Mouse (Mus musculus): ENCODE measurements around the gene Iffo1.
"Not testable (repeated sequence)": the region's sequence is repeated elsewhere in the genome, so short reads cannot be mapped to it uniquely, and the experiment has no call there.

The Iffo1 gene

DNA sequence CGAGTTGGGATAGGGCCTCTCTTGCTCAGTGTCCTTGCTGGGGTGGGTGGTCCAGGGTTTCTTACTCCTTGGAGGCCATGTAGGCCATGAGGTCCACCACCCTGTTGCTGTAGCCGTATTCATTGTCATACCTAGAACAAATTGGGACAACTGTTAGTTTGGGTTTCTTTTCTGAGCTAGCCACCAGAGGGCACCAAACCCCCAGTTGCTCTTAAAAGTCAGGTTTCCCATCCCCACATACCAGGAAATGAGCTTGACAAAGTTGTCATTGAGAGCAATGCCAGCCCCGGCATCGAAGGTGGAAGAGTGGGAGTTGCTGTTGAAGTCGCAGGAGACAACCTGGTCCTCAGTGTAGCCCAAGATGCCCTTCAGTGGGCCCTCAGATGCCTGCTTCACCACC, 16.9 kb downstream of the Iffo1 start:
- DNase-seq: peak; percentile 85

DNA sequence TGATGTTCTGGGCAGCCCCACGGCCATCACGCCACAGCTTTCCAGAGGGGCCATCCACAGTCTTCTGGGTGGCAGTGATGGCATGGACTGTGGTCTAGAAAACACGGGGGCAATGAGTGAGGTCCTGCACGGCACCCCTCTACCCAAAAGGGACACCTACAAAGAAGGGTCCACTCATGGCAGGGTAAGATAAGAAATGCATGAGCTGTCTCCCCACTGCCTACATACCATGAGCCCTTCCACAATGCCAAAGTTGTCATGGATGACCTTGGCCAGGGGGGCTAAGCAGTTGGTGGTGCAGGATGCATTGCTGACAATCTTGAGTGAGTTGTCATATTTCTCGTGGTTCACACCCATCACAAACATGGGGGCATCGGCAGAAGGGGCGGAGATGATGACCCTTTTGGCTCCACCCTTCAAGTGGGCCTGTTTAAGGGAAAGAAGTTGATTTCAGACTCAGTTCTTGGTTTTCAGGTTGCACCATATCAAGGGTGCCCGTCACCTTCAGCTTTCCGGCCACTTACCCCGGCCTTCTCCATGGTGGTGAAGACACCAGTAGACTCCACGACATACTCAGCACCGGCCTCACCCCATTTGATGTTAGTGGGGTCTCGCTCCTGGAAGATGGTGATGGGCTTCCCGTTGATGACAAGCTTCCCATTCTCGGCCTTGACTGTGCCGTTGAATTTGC, 17.7 kb downstream of the Iffo1 start:
- DNase-seq: not testable (repeated sequence)

DNA sequence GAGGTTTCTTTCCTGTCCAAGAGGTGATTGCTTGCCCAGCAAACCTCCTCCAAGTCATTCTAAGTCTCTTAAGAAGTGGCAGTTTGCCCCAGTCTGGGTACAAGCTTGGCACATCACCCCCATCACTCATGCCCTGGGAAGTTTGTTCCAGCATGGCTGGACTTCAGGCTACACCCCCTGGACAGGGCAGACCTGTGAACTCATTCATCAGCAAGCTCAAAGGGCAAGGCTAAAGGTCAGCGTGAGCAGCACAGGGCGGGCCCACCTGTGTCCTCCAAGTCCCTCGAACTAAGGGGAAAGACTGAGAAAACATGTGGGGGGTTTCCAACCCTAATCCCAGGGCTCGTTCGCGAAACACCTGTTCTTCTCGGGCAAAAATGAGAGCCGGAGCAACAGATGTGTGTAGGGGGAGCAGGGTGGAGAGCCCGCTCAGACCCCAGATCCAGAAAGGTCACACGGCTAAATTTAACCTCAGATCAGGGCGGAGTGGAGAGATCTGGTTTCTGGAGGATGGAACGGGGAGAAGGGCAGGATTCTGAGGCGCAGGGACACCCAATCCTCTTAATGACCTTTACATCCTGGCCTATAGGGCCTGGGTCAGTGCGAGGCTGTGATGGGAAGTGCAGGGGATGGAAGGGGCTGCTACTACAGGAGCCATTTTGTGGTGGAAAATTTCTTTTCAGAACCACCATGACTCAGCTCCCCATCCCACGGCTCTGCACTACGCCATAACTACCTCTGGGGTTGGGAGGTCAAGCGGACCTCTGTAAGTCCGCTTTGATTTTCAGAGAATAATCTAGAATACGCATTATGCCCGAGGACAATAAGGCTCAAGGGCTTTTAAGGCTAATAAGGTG, 19.0 kb downstream of the Iffo1 start:
- DNase-seq: peak; percentile 26

DNA sequence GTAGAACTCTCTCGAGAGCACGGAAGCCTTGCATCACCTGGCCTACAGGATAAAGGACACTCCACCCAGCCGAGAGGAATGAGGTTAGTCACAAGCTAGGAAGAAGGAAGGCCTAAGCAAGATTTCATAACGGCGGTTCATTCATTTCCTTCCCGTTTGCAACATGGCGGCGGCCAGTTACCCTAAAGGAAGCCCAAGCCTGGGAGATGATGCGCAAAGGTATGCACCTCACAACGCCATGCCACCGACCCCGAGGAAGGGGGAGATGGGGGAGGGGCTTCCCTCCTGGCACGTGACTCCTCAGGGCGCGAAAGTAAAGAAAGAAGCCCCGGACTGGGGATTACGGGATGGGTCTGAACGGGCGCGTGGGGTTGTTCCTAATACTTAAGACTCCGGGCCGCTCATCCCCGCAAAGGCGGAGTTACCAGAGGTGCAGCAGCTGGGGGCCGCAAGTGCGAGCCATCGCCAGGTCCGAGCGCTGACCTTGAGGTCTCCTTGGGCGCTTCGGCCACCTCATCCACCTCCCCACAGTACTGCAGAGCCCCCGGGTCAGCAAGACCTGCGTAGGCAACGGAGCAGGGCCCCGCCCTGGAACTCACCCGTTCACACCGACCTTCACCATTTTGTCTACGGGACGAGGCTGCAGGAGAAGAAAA, 19.8 kb downstream of the Iffo1 start:
- DNase-seq: peak; percentile 74

DNA sequence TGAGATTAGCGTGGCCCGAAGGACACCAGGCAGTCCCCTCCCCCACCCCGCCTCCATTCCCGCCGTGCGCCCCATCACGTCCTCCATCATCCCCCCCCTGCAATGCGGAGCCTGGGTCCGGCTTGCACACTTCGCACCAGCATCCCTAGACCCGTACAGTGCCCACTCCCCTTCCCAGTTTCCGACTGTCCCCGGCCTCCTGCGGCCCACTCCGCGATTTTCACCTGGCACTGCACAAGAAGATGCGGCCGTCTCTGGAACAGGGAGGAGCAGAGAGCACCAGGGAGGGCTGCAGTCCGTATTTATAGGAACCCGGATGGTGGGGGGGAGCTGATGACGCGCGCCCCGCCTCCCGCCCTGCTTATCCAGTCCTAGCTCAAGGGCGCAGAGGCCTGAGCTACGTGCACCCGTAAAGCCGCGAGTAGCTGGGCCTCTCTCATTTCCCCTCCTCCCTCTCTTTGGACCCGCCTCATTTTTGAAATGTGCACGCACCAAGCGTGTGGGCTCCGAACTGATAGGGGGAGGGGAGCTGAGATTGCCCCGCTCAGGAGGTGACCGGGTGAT, 20.4 kb downstream of the Iffo1 start:
- peak; percentile 98 for DNase-seq

DNA sequence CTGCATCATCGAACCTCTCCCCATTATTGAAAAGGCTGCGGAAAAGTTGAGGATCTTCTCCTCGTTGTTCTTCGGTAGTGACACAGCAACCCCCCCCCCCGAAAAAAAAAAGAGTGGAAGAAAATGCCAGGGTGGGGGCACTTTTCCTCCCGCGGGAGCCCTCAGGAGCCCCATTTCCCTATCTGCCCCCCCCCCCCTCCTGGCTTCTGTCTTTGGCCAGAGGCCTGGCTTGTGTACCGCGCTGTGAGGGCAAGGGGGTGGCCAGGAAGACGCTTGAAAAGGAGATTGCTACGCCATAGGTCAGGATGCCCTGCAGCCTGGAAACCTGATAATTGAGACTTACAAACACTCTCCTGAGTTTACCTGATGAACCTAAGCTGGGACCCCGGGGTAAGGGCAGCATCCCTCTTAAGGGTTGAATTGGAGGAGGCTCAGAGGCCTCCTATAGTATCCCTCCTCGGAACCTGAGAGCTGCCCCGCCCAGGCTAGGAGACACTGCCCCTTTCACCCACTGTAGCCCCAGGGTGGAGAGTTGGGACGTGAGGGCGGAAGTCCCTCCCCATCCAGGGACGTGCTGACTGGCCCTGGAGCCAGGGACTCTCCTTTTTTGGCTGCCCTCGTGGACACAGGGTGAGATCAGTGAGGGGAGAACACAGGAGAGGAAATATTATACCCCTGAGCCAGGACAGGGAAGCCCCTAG, 21.2 kb downstream of the Iffo1 start, which contains the start of gene Gapdh:
Gene Gapdh (minus strand): TSS at position 417 of the 701 bp plus-strand sequence.
- DNase-seq: peak; percentile 33

DNA sequence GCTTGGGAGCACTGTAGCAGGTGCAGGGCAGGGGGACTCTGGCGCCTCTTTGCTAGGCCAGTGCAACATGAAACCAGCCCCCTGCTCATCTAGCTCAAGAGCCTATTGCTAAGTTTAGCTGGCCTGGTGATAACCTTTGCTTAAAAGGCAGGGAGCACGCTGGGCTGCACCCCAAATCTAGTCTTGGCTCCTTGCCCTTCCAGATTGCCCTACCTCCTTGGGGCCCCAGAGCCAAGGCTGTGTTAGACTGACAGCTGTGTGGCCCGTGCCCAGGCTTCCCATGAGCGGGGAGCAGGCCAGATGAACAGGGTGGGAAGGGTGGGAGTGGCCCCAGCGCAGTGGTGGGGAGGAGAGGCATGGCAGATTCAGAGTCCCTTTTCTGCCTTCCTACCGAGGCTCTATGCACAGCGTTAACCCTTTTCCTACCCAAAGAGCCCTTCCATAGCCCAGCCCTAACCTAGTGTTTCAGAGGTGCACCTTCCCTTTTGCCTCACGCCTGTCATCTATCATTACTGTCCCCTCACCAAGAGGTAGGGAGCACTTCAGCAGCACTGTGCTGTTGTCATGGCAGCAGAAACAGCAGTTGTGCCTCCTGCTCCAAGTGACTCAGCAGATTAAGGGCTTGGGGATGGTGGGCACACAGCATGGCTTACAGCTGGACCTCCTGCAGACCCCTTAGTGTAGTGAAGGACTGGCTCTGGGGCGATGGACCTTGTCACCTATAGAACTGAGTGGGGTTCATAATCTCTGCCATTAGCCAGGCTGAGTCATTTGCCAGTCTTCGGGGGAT, 22.0 kb downstream of the Iffo1 start:
- DNase-seq: no peak

DNA sequence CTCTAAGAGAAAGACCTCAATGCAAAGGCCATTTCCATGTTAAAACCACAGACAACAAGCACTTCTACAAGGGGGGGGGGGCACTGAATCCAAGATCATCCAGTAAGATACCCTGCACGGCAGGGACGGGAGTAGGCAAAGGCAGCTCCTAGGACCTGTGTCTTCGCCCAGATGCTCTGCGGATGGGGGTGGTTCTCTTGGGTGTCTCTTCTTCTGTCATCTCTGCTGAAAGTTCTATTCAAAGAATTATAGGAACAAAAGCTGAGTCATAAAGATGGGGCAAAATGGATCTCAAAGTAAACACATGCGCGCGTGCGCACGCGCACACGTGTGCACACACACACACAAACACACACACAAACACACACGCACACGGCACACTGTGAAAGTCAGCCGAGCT, 23.0 kb downstream of the Iffo1 start:
- no peak for DNase-seq

DNA sequence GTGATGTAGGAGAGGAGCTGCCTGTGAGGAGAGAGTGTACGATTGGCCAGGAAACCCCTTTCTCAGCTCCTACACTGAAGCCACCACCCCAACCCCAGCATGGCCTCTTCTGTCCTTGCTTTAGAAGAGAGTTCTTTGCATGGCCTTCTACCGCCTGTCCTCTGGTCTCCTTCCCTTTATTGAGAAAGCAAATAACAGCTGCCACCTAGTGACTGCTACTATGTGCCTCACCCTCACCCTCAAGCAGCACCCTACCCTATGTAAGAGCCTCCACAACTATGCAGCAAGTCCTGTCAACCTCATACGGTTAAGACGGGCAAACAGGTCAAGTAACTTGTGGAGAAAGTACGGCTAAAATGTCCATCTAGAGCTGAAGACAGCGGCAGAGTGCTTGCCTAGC, 25.2 kb downstream of the Iffo1 start:
- no peak for DNase-seq

DNA sequence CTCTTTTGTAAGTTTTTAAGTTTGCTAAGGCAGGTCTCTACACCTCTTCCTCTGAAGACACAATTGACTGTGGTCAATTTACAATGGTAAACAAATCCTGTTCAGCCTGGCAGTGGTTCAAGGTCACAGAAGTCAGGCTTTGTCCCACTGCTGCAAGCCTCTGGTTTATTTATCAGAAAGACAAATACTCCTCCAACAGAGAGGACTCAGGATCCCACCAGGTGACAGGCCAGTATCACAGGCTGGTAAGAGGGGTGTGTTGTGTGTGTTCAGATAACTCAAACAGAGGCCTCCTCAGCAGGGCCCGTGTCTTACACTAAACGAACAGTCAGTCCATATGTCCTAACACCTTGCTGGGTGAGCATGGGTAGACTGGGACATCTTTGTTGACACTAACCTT, 27.4 kb downstream of the Iffo1 start:
- no peak for DNase-seq

DNA sequence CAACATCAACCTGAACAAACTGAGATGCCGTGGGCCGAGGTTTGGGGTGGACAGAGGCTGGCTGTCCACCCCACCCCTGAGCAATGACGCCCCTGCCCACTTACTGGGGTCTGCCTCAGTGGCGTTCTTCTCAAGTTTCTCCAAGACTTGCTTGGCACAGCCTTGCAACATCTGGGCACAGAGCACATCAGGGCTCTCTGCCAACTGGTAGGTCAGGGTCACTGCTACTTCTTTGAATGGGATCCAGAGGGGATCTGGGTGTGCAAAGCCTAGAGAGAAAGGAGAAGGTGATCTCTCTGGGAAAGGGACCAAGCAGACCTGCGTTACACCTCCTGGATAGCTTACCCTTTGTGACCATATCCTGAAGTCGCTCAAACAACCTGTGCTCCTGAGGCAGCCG, 28.2 kb downstream of the Iffo1 start:
- no peak for DNase-seq

DNA sequence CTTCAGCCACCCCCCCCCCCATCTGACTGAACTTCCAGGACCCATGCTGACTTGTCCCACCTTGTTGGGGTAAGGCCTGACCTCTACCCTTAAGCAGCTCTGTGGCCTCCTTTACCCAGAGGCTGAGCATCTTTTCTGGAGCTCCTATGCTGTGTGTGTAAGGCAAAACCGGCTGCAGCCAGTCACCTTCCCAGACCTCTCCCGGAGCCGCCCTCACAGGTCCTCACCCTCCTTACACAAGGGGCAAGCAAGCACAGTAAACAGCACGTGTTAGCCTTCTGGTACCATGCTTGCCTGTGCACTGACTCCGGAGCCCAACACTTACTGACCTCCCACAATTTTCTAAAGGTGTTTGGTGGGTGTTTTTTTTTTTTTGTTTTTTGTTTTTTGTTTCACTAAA, 30.4 kb downstream of the Iffo1 start:
- DNase-seq: no peak

DNA sequence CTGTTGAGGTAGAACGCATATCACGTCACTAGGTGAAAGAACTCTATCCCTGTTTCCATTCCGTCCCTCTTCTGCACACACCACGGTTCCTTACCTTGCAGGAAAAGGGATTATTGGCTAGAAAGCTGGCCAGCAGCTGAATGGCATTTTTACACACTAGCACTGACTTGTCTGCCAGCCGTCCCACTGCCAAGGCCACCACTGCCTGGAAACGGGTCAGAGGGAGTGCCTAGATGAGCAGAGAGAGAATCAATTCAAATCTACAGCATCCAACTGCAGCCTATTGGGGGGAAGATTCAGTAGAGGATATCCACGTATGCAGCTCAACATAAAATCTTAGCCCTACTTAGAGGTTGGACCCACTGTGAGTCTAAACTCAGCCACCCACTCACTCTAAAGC, 34.6 kb downstream of the Iffo1 start:
- DNase-seq: no peak

DNA sequence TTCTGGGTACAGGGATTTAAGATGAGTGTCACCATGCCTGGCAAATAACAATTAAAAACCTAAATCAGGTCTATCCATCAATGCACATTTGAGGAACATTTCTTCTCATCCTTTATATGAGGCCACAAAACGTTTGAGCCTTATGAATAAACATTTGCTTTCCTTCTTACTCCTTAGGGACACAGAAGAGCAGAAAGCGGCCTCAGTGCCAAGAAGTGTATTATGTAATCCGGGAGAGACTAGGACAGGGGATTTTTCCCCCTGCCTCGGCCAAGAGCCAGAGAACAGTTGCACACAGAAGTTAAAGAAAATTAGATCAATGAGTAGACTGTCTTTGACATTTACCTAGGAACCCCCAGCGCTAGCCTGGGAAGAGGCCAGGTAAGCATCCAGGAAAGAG, 37.1 kb downstream of the Iffo1 start:
- no peak for DNase-seq

DNA sequence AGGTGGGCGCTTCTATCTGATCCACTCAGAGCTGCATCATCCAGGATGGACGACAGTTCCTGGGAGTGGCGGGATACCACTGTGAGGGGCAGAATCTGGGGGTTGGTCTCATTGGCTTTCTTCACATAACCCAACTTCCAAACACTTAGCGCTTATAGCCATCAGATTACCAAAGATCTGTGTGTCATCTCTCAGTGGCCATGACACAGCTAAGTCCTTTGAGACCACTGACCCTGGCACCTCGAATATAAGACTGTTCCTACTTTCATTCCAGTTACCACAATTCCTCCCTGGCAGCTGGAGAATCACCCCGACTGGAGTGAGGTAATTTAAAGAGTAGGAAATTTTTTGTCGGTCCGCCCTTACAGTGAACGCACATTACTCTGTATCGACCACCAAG, 41.2 kb downstream of the Iffo1 start:
- no peak for DNase-seq

DNA sequence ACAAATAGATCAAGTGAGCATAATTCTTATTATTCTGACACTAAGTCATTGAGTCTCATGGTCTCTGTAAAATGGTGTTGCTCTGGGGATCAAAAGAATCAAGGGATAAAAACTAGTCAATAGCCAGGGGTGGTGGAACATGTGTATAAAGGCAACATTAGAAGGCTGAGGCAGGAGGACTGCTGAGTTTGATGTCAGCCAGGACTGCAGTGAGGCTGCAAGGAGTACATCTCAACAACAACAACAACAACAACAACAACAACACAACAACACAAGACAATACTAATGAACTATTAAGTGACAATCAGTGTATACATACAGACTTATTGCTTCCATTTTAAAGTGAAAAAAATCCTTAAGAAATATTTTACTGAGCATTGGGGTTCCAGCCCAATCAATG, 45.8 kb downstream of the Iffo1 start:
- DNase-seq: no peak

DNA sequence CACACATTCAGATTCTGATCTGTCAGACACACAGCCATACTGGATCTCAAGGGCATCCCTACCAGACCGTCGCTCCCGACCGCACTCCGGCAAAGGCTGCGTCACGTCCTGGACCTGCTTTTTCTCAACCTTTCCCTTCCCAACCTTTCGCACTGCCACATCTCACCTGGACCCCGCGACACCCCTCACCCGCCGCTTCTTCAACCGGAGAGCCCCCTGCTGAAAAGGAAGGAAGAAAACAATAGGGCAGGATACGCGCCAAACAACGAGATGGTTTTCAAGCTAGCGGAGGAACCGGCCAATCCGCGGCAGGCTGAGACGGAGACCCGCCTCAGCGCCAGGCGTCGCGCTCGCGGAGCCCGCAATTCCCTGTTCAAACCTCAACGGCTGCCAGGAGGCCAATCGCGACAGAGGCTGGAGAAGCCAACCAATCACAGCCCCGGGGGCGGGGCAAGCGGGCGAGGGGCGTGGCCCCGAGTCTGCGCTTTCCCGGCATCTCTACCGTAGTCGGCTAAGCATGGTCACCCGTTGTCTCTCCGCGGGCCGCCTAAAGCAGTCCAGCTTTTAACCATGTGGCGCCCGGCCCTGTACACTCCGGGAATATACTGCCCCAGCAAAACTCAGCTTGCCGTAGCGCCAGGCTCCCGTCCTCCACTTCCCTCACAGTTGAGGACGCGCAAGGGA, 46.4 kb downstream of the Iffo1 start, which contains the start of the genes Ncapd2 and Mrpl51:
Gene Ncapd2 (minus strand): TSS at position 370 of the 684 bp plus-strand sequence.
Gene Mrpl51 (plus strand): TSS at position 470 of the 684 bp plus-strand sequence.
- peak; percentile 98 for DNase-seq

DNA sequence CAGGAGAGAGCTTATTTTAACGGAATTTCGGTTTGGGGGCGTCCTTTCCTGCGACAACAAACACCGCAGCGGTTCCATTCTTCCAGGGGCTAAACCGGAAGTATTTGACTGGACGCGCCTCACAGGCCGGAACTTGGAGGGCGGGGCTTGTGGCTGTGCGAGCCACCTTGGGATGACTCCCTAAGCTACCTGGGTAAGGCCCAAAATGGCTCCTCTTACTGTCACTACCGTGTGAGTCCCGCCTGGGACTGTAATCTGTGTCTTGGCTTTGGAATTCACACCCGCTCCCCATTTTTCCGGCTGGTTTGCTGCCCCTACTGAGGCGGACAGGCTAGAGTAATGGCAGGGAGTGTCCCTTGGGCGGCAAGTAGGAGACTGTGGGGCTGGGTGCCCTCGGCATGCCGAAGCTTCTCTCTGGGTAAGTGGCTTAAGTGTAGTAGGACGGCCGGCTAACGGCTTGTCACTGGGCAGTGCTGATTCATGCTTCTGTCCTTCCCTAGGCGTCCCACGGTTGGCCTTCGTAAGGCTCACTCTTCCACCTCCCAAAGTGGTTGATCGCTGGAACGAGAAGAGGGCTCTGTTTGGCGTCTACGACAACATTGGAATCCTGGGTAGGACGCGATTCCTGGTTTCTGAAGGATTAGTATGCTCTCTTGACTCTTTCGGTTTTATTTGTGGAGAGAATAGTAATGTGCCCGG, 47.1 kb downstream of the Iffo1 start:
- peak; percentile 91 for DNase-seq

DNA sequence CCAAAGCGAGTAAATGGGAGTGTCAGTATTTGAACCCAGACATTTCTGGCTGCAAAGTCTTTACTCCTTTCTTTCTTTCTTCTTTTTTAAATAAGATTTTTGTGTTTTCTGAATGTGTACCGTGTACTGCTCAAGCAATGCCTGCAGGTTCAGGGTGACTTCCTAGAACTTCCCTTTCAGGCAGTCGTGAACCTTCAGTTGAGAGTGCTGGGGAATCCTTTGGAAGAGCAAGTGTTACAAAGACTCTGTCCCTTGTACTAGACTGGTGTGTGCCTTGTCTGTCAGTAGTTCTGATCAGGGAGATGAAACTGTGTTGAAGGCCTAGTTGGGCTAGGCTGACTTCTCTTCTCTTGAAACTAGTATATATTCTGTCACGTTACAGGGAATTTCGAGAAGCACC, 47.8 kb downstream of the Iffo1 start:
- DNase-seq: no peak

DNA sequence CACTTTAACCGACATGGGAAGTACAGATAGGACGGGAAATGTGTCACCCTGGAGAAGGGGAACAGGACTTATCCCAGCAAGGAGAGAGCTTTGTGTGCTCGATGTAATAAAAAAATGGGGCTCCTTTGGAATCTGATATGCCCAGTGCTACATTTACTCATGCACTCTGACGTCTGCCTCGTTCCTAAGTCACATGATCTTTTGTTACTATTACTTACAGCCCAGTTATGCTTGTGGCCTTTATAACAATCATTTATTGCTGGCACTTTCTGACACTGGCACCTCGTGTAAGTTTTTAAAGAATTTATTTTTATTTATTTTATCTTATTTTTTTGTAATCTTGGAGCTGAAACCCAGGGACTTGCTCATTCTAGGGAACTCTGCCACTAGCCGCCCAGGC, 48.3 kb downstream of the Iffo1 start:
- DNase-seq: no peak

Data from thymus, postnatal 14 days (tissue).